Mouse (Mus musculus): Measurements from ENCODE around the gene Thoc3. TPM values are rescaled to one million over a fixed set of nuclear protein-coding genes. Genes with fewer than 3 reads are reported as not detected.

Gene Thoc3
- polyA plus RNA-seq, 1 experiment from 2014 or later = 37.4 TPM

DNA sequence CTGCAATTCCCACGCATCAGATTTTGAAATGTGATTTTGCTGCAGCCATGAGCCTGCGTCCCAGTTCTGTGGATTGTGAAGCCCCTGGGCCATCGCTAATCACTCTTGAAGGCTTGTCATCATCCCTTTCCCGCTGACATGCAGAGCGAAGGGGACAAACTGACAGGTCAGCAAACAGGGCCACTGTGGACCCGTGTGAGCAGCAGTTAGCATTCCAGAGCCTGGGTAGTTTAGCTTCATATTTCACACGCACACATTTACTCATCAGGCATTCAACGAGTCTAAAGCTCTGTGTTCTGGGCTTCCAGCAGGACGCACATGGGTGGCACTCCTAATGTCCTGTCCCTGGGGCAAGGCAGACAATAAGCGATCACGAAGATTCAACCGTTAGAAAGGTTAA is 48.4 kb downstream of the Thoc3 start:
- 82% methylated on average over 12 of the region's 12 CpGs for WGBS (ENCODE audit: insufficient replicate concordance)

DNA sequence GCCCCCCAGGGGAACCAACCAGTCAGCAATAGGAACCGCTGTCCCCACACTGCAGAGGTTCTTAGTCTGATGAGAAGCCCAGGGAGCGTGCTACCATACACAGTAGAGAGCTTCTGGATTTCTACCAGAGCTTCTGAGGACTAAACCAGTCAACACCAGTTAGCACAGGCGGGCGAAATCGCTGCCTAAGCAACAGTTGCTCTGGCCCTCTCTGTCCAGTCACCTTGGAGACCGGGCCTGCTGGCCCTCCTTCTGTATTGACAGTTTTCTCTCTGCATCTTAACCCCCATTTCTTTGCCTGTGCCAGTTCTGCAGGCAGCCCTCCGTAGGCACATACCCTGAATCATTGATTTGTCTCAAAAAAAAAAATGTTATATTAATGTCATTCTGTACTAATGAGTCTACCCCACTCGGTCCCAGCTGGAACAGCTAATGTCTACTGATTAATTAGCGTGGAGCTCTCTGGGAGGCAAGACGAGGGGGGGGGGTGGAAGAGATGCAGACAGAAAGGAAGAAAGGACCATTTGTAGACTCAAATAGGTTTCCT is 49.8 kb downstream of the Thoc3 start:
- 85% methylated on average over 10 of the region's 10 CpGs for WGBS (ENCODE audit: insufficient replicate concordance)

More for the DNA sequence above, 48.4 kb downstream of the Thoc3 start:
- Histone ChIP-seq H3K9ac (replicated peaks) (no peak overlapping the region), H3K4me2 (ENCODE audit: low read depth, low read length) (no peak overlapping the region), H3K4me1 (ENCODE audit: insufficient read depth) (peaks cover 4% of the 10 kb centered on the region), H3K4me3 (ENCODE audit: low read depth, low read length) (no peak overlapping the region), H3K27me3 (ENCODE audit: insufficient read depth, low read length) (no peaks in the 10 kb centered on the region), H3K27ac (ENCODE audit: low read depth) (no peak overlapping the region), H3K9me3 (ENCODE audit: low read length) (no peaks in the 10 kb centered on the region), H3K36me3 (replicated peaks; ENCODE audit: insufficient read depth, low read length) (no peaks in the 10 kb centered on the region)
- DNase-seq (no peak), ATAC-seq (no peak)
- TF ChIP-seq EP300 (IDR thresholded peaks at IDR 0.05; ENCODE audit: low read depth) (no peak), CTCF (IDR thresholded peaks at IDR 0.05; ENCODE audit: low read depth) (no peak)

GRCm38 (mm10) chr13:54415059-54415458 is 53.6 kb downstream of the Thoc3 start:
- H3K4me3 ChIP-seq (ENCODE audit: low read depth, low read length) = no peak overlapping the region
- H3K9ac ChIP-seq (replicated peaks) = no peak overlapping the region
- no peaks in the 10 kb centered on the region for H3K36me3 ChIP-seq (replicated peaks; ENCODE audit: insufficient read depth, low read length)
- 84% methylated on average over 4 of the region's 4 CpGs for WGBS (ENCODE audit: insufficient replicate concordance)
- DNase-seq = no peak
- H3K27ac ChIP-seq (ENCODE audit: low read depth) = no peak overlapping the region
- H3K4me1 ChIP-seq (ENCODE audit: insufficient read depth) = no peaks in the 10 kb centered on the region
- no peak overlapping the region for H3K4me2 ChIP-seq (ENCODE audit: low read depth, low read length)
- TF ChIP-seq CTCF (IDR thresholded peaks at IDR 0.05; ENCODE audit: low read depth) = no peak
- TF ChIP-seq EP300 (IDR thresholded peaks at IDR 0.05; ENCODE audit: low read depth) = no peak
- no peak for ATAC-seq
- H3K9me3 ChIP-seq (ENCODE audit: low read length) = no peaks in the 10 kb centered on the region
- no peaks in the 10 kb centered on the region for H3K27me3 ChIP-seq (ENCODE audit: insufficient read depth, low read length)

More for the DNA sequence above, 49.8 kb downstream of the Thoc3 start:
- Histone ChIP-seq H3K9ac (replicated peaks) (no peak overlapping the region), H3K4me3 (ENCODE audit: low read depth, low read length) (no peak overlapping the region), H3K27me3 (ENCODE audit: insufficient read depth, low read length) (no peaks in the 10 kb centered on the region), H3K36me3 (replicated peaks; ENCODE audit: insufficient read depth, low read length) (no peaks in the 10 kb centered on the region), H3K27ac (ENCODE audit: low read depth) (no peak overlapping the region), H3K9me3 (ENCODE audit: low read length) (no peaks in the 10 kb centered on the region), H3K4me2 (ENCODE audit: low read depth, low read length) (no peak overlapping the region), H3K4me1 (ENCODE audit: insufficient read depth) (no peaks in the 10 kb centered on the region)
- TF ChIP-seq EP300 (IDR thresholded peaks at IDR 0.05; ENCODE audit: low read depth) (no peak), CTCF (IDR thresholded peaks at IDR 0.05; ENCODE audit: low read depth) (no peak)
- ATAC-seq = no peak
- no peak for DNase-seq

GRCm38 (mm10) chr13:54412721-54413120 is 55.9 kb downstream of the Thoc3 start:
- 48% methylated on average over 4 of the region's 4 CpGs for WGBS (ENCODE audit: insufficient replicate concordance)
- no peaks in the 10 kb centered on the region for H3K4me1 ChIP-seq (ENCODE audit: insufficient read depth)
- no peak overlapping the region for H3K9ac ChIP-seq (replicated peaks)
- ATAC-seq (no peak), DNase-seq (no peak)
- H3K9me3 ChIP-seq (ENCODE audit: low read length) = no peaks in the 10 kb centered on the region
- TF ChIP-seq CTCF (IDR thresholded peaks at IDR 0.05; ENCODE audit: low read depth) = no peak
- TF ChIP-seq EP300 (IDR thresholded peaks at IDR 0.05; ENCODE audit: low read depth) = no peak
- H3K27ac ChIP-seq (ENCODE audit: low read depth) = no peak overlapping the region
- H3K4me3 ChIP-seq (ENCODE audit: low read depth, low read length) = no peak overlapping the region
- H3K4me2 ChIP-seq (ENCODE audit: low read depth, low read length) = peak overlapping the region; percentile 8; the same call in 1 of the 2 replicates
- H3K27me3 ChIP-seq (ENCODE audit: insufficient read depth, low read length) = no peaks in the 10 kb centered on the region
- H3K36me3 ChIP-seq (replicated peaks; ENCODE audit: insufficient read depth, low read length) = no peaks in the 10 kb centered on the region

DNA sequence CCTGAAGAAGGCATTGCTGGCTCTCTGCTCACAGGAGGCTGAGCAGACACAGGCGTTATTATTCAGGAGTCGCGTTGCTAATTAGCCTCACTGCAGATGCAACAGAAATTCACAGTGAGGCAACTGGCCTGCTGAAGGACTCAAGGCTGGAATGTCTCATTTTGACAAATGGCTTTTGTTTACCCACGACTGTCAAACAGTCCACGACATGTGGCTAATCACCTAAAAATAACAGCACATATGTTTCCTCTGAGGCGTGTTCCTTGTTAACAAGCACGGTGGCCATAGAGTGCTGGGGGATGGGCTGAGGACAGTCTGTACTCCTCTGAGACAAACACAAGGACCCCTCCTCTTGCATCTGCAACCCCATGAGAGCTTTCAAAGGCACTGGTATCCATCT is 56.4 kb downstream of the Thoc3 start:
- H3K9me3 ChIP-seq (ENCODE audit: low read length) = no peaks in the 10 kb centered on the region
- DNase-seq (no peak), ATAC-seq (peak; percentile 47)
- H3K9ac ChIP-seq (replicated peaks) = no peak overlapping the region
- H3K27me3 ChIP-seq (ENCODE audit: insufficient read depth, low read length) = no peaks in the 10 kb centered on the region
- H3K4me2 ChIP-seq (ENCODE audit: low read depth, low read length) = peak overlapping the region; percentile 8; the same call in 1 of the 2 replicates
- no peaks in the 10 kb centered on the region for H3K36me3 ChIP-seq (replicated peaks; ENCODE audit: insufficient read depth, low read length)
- no peak overlapping the region for H3K27ac ChIP-seq (ENCODE audit: low read depth)
- 18% methylated on average over 7 of the region's 7 CpGs for WGBS (ENCODE audit: insufficient replicate concordance)
- H3K4me1 ChIP-seq (ENCODE audit: insufficient read depth) = no peaks in the 10 kb centered on the region
- H3K4me3 ChIP-seq (ENCODE audit: low read depth, low read length) = no peak overlapping the region
- TF ChIP-seq CTCF (IDR thresholded peaks at IDR 0.05; ENCODE audit: low read depth) = no peak
- no peak for TF ChIP-seq EP300 (IDR thresholded peaks at IDR 0.05; ENCODE audit: low read depth)

DNA sequence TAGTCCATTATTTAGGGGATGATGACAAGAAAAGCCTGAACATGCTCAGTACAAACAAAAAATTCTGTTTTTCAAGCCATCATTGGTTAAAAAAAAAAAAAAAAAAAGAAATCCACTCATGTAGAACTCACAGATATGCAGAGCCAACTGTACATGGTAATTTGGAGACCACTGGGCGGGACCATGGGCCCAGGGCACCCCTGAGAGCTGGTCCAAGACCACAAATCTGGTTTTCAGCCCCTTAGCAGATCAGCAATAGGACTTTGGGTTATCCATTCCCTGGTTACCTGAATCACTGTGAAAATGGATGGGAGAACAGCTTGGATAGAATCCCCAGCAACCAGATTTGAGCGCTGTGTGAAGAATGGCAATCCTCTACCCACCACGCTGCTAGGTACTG is 57.0 kb downstream of the Thoc3 start:
- ATAC-seq = no peak
- 84% methylated on average over 3 of the region's 3 CpGs for WGBS (ENCODE audit: insufficient replicate concordance)

More for the DNA sequence above, 57.0 kb downstream of the Thoc3 start:
- TF ChIP-seq EP300 (IDR thresholded peaks at IDR 0.05; ENCODE audit: low read depth) = no peak
- TF ChIP-seq CTCF (IDR thresholded peaks at IDR 0.05; ENCODE audit: low read depth) = no peak
- H3K9me3 ChIP-seq (ENCODE audit: low read length) = no peaks in the 10 kb centered on the region
- no peak overlapping the region for H3K9ac ChIP-seq (replicated peaks)
- no peak overlapping the region for H3K4me3 ChIP-seq (ENCODE audit: low read depth, low read length)
- peak overlapping the region; percentile 32; the same call in 1 of the 2 replicates for H3K27ac ChIP-seq (ENCODE audit: low read depth)
- no peaks in the 10 kb centered on the region for H3K27me3 ChIP-seq (ENCODE audit: insufficient read depth, low read length)
- H3K4me2 ChIP-seq (ENCODE audit: low read depth, low read length) = 0 out of 2 replicates have a peak overlapping the region, but pooled peaks have one; percentile 3
- no peaks in the 10 kb centered on the region for H3K4me1 ChIP-seq (ENCODE audit: insufficient read depth)
- no peaks in the 10 kb centered on the region for H3K36me3 ChIP-seq (replicated peaks; ENCODE audit: insufficient read depth, low read length)
- DNase-seq = no peak

Other genes with a start within 250 kb of the Thoc3 start
- 0.89 and 0.97 TPM in 2 replicates for gene Cplx2, start 97.5 kb downstream of the Thoc3 start, polyA plus RNA-seq (2015; fragmentation: Nextera tagmentation; extraction: Ambion mirVana)
- gene Simc1, start 34.9 kb upstream of the Thoc3 start, polyA plus RNA-seq (2015; fragmentation: Nextera tagmentation; extraction: Ambion mirVana) = 1.5 TPM in 2 replicates
- 40.9 and 41.6 TPM in 2 replicates for gene 4833439L19Rik, start 96.6 kb upstream of the Thoc3 start, polyA plus RNA-seq (2015; fragmentation: Nextera tagmentation; extraction: Ambion mirVana)
- 7.0 and 7.1 TPM in 2 replicates for gene Arl10, start 106.2 kb upstream of the Thoc3 start, polyA plus RNA-seq (2015; fragmentation: Nextera tagmentation; extraction: Ambion mirVana)
- 41.1 and 42.3 TPM in 2 replicates for gene Nop16, start 121.2 kb upstream of the Thoc3 start, polyA plus RNA-seq (2015; fragmentation: Nextera tagmentation; extraction: Ambion mirVana)
- 169 and 176 TPM in 2 replicates for gene Higd2a, start 121.4 kb upstream of the Thoc3 start, polyA plus RNA-seq (2015; fragmentation: Nextera tagmentation; extraction: Ambion mirVana)
- gene Cltb, start 142.5 kb upstream of the Thoc3 start, polyA plus RNA-seq (2015; fragmentation: Nextera tagmentation; extraction: Ambion mirVana) = 29.0 and 30.2 TPM in 2 replicates
- gene Faf2, start 152.9 kb upstream of the Thoc3 start, polyA plus RNA-seq (2015; fragmentation: Nextera tagmentation; extraction: Ambion mirVana) = 27.8 and 28.1 TPM in 2 replicates
- 26.2 and 28.2 TPM in 2 replicates for gene Rnf44, start 225.1 kb upstream of the Thoc3 start, polyA plus RNA-seq (2015; fragmentation: Nextera tagmentation; extraction: Ambion mirVana)
- 7.0 TPM in 2 replicates for gene Cdhr2, start 232.6 kb upstream of the Thoc3 start, polyA plus RNA-seq (2015; fragmentation: Nextera tagmentation; extraction: Ambion mirVana)

Data from liver, postnatal 0 days (tissue).